Mouse (Mus musculus): ENCODE measurements at regions not wholly inside any gene's neighbourhood (a gene's known extent, or its start where the extent isn't known, plus 50 kb on each side); places are given as distances from the start of the nearest gene placed in this dataset.

DNA sequence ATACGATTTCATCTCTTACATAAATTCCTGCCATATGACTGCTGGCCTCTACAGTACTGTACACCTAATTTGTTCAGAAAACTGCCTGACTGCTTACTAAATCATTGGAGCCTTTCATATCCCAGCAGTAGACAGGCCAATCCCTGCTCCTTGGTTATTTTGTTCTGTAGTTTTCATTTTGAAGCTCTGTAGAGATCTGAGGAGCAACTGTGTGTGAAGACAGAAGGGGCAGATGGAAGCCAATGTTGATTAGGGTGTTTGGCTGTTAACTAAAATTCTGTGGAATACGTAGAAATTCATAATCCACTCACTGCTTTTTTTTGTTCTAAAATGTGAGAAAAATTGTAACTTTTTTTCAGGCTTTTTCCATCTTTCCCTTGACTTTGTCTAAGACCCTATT lies 573.1 kb downstream of the Ets1 start:
- DNase-seq (ENCODE audit: low spot score in 2 of 2) = peak; percentile 4 to 11

DNA sequence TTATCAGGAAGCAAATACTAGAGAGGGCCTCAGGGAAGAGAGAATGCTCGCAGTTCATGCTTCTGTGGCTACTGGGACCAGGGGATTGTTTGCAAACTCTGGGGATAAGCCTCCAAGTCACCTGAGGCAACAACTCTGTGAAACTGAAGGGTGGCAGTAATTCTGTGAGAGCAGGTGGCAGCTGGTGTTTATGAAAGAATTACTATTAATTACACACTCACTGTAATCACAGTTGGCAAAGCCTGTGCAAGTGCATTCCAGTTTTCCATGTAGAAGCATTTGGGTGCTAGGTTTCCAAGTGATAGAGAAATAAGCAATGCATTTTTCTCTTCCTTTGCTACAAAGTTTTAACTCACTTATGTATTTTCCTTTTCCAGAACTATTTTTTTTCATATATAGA lies 578.5 kb downstream of the Ets1 start:
- DNase-seq (ENCODE audit: low spot score in 2 of 2) = peak; percentile 7 to 14

DNA sequence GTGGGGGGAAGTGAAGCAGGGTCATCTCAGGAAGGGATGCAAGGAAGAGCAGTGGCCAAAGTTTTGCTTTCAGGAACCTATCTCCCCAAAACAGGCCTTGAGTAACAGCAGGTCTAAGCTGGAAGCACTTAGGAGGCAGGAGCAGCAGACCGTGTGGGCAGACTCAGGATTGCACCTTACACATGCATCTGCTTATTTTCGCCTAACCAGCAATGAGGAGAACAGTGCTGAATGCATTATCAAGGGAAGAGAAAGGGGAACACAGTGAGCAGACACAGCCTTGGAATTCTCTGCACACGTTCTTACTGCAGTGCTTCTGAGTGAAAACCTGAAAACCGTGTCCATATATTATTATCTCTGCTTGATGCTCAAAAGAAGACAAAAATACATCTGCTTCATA lies 585.0 kb downstream of the Ets1 start:
- no peak for DNase-seq (ENCODE audit: low spot score in 2 of 2)

DNA sequence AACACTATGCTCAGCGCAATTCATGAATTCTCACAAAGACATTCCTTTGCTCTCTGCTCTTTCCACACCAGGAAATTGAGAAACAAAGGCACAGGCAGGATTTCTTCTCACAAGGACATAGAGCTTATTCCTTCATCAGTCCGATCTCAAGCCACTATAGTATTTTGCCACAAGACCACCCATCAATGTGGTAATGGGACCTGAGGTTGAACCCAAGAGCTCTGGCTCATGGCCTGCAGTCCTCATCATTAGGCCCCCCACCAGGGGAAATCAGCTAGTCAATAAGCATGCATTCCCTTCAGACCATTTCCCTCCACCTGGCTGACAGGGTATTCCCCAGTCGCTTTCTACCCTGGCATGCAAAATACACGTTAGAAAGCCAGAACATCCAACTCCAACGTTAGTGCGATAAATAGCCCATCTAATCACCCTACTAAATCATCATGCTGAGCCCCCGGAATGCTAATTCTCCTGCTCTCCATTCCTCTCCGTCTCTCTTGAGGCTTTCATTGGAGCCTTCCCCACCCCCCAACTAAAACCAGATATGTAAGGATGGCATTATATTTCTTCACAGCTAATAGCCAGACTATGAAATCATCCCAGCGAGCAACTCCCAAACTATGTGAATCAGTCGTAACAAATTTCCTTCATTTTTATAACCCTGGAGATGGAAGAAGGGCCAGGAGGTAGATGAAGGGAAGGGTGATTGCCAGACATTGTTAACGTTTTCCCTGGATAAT lies 586.2 kb downstream of the Ets1 start:
- no peak for DNase-seq (ENCODE audit: low spot score in 2 of 2)

DNA sequence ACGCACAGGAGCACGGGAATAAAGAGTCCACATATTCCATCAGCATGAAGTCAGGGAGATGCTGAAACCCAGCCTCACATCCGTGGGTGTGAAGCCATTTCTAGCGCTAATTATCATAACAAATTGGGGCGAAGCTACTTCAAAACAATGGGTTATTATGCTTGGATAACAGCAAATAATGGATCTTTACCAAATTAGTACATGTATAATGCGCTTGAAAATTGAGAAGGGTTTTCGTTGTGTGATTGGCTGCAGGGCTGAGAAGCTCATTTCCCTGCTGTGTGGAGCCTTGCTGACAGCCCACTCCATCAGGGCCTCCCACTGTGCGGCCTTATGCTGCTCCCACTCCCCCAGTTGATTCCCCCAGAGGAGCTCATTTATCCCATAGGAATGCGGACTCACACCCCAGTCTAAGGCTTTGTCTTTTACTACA lies 597.7 kb downstream of the Ets1 start:
- DNase-seq (ENCODE audit: low spot score in 2 of 2) = no peak

DNA sequence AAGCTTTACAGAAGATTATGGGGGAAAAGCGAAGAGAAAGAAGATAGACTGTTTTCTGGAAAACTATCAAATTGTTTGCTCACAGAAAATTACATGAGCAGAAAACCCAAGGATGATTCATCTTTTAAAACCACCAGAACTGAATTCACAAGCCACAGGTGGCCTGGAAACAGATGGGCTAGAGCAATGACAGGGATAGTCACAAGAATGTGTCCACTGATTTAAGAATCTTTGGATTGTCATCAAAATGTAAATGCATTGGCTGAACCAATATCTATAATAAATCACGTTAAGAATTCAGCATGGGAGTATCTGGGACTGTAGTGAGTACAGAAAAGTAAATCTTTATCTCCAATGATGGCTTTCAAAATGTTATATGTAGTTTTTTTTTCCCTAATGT lies 602.2 kb downstream of the Ets1 start:
- no peak for DNase-seq (ENCODE audit: low spot score in 2 of 2)

DNA sequence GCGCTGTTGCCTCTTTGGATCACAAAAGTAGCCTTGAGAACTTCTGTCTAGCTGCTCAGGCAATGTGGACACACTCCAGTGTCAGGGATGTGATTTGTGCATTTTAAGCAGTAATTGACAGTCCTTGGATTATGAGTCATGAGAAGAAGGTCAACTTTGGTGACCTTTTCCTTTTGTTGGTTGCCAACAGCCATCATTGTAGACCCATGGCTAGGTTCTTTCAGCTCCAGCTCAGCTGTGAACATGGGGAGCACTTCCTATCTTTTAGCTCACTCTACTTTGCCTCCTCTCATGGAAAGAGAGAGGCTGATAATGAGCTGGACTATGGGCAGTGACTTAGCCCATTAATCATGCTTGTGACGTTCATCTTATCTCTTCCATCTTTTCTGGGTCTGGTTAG lies 602.8 kb downstream of the Ets1 start:
- DNase-seq (ENCODE audit: low spot score in 2 of 2) = no peak

DNA sequence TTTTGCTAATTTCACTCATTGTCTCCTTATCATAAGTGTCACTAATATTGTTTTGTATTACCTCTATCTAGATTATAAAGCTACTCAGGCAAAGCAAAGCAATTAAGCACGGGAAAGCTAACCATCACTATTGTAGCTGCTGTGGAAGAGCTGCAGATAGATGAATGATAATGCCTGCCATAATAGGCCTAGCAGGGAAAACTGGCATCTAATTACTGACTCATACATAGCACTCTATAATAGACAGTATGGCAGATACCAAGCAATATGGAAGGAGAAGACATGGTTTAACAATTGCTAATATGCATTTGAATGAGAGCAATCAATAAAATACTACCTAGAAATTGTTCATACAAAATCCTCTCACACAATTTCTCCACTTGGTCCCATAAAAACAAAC lies 604.5 kb downstream of the Ets1 start:
- no peak for DNase-seq (ENCODE audit: low spot score in 2 of 2)

DNA sequence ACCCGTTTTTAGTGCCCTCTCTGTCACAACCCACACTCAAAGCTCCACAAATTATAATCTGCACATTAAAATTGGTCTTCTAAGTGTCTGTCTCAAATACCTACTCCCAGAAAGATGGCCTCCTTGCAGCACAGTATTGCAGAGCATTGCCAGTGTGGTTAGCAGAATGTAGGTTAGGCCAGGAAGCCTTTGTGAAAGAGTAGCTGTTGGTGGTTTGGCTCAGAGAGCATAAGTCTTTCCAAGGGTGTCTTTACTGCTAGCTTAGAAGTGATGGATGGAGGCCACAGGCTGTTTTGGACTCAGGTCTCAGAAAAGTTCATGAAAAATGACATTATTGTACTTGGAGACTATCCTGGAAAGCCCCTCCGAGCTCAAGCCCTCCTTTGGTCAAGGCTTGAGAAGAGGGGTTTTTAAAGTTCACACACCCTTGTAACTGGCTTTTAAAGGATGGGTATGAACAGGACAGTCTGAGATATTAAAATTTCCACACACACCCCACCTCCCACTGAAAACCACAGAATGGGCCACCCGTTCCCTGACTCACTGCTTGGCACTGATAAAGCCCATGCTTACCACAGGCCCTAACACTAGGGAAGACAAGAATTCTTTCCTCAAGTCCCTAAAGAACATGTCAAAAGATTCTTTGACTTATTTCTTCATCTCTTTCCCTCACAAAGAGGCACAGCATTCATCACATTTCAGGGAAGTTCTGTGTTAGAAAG lies 605.1 kb downstream of the Ets1 start:
- no peak for DNase-seq (ENCODE audit: low spot score in 2 of 2)

DNA sequence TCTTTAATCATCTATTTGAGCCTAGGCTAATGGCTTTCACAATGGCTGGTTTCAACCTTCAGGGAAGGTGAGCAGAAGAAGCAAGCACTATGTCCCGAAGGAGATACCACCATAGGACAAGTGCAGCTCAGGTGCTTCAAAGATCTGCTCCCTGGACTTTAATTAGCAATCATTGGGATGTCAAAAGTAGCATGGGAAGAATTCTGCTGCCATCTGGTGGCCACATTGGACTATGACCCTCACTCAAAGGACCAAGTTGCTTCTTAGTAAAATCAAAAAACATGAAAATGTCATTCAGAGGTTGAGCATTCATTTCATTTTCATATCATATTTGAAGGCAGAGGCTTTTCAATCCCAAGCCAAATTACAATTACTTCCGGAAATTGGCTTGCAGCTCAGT lies 610.9 kb downstream of the Ets1 start:
- DNase-seq (ENCODE audit: low spot score in 2 of 2) = peak in 1 of 2 experiments; percentile 58

DNA sequence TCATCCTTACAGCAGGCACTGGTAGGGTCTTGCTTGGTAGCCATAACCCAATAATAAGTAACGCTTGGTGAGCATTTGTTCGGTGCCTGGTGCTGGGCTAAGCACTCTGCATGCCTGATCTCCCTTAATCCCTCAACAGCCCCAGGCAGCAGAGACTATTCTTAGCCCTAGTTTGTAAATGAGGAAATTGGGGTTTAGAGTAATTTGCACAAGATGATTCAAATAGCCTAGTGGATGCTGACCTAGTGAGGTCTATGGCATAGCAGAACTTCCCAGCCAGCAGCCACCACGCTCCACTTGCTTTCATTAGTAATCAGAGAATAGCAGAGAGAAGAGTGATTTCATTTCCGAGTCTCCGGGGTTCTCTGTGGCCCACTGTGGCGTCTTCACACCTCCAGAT lies 622.2 kb downstream of the Ets1 start:
- DNase-seq (ENCODE audit: low spot score in 2 of 2) = no peak

DNA sequence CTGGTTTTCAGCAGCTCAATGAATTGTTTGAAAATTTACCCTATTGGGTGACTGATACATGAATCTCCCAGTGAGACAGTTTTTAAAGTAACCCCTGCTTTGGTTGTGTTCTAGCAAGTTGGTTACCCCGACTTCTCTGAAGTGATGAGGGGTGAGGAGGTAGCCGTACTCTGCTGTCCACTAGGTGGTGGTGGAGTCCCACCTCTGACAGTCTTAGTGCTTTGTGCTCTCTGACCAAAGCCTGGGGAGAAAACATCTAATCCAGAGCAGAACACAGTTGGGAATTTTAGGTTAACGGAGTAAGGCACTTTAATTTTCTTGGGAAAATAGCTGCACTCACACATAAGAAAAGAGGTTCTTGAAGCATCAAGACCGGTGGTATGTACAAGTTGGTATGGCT lies 624.1 kb downstream of the Ets1 start:
- peak; percentile 32 to 69 for DNase-seq (ENCODE audit: low spot score in 2 of 2)

DNA sequence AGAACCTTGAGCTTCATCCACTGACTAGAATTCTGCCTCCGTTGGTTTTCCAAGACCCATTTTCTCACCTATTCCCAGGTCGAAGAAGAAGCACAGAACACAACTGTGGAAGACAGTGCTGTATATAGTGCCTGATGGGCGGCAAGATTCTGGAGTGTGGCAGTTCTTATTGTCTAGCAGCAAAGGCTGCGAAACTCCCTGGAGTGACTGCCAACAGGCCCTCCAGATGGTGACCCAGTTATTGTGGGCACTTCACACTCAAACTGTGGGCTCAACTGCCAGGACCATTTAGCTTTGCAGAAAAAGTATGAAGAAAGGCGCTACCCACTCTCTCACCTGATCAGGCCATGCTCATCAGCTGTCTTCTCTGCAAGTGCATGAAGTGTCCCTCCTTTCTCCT lies 653.4 kb downstream of the Ets1 start:
- DNase-seq (ENCODE audit: low spot score in 2 of 2) = no peak

DNA sequence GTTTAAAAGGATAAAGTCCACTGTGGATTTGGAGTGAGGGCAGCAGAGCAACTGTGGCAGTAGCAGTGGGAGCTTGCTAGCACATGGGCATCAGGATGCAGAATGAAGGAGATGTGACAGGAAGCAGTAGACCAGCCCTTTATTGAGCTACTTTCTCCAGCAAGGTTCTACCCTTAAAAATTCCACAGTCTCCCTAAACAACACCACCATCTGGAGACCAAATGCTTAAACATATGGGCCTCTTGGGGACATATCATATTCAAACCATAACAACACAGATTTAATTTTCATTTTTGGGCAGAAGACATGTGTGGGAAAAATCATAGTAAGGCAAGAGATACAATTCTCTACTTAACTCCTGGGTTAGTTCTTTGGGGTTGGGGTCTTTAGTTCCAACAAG lies 656.1 kb downstream of the Ets1 start:
- DNase-seq (ENCODE audit: low spot score in 2 of 2) = peak; percentile 33 to 40

DNA sequence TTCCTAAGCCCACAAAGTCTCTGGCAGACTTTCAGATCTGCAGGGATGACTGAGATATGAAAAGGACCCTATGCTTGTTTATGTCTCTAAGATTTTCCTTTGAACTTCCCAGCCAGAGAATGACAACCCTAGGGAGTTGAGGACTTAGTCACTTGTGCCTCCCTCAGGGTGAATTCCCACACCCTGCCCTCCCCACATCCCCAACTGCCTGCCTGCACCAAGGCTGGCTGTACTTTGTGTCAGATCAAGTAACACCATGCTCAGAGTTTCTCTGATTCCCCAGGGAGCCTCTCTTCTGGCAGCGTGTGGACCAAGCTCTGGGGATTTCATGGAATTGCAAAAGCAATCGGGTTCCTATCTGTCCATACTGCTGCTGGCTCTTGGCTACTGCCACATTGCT lies 659.9 kb downstream of the Ets1 start:
- DNase-seq (ENCODE audit: low spot score in 2 of 2) = no peak

DNA sequence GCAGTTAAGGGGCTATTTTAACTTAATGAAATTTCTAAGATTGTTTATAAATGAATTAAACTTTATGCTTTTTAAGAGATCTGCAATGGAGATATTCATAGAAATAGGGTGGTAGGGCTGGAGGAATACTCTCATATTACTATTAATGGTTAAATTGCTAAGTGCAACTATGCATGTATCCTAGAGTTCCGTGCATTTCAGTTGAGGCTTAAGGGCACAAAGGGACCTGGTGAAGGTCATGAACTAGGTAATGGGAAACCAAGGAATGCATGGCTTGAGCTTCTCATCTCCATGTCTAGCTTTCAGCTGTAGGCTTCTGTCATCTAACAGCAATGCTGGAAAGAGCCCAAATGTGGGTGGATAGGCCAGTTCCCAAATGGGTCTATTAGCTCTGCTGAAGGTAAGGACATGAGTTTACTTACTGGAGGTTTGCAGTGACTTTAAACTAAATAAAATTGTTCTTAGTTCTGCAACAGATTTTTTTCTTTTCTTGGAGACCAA lies 683.6 kb downstream of the Ets1 start:
- DNase-seq (ENCODE audit: low spot score in 2 of 2) = no peak

DNA sequence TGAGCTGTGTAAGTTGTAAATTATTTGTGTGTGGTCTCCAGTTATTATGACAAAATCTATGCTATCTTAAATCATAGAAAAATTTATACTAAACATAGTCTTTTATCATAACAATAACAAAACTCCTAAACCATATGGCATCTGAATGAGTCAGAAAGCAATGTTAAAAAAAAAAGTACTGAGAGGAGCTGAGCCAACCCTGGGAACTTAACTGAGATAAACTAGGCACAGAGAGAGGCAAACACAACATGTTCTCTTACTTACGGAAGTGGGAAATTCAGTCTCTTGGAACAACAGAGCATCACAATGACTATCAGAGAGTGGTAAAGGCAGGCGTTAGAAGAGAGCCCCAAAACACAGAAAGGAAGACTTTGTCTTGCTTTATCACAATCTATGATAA lies 691.7 kb downstream of the Ets1 start:
- no peak for DNase-seq (ENCODE audit: low spot score in 2 of 2)

DNA sequence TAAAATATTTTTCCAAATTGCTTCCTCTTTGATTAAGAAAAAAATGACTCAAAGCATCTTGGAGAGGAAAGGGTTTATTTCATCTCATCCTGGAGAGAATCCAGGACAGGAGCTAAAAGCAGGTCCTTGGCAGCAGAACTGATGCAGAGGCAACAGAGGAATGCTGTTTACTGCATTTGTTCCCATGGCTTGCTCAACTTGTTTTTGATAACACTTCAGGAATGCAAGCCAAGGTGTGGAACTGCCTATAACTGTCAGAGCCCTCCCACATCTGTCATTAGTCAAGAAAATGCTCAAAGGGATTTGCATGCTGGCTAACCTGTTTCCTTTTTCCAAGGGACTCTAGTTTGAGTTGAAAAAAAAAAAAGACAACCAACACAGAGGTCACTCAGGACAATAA lies 714.2 kb downstream of the Ets1 start:
- no peak for DNase-seq (ENCODE audit: low spot score in 2 of 2)

DNA sequence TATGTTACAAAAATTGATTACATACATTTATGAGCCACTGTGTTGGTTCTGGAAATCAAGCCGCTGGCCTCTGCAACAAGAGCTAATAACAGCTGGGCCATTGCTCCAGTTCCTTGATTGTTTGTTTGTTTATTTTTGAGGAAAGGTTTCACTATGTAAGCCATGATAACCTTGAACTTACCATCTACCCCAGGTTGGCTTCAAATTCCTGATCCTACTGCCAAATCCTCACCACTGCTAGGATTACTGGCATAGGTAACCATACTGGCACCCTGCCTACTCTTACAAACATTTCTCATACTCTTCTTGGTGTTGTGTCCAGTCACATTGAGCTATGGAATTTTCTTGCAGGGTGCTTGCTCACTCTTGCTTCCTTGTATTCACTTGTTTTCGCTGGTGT lies 720.6 kb downstream of the Ets1 start:
- no peak for DNase-seq (ENCODE audit: low spot score in 2 of 2)

DNA sequence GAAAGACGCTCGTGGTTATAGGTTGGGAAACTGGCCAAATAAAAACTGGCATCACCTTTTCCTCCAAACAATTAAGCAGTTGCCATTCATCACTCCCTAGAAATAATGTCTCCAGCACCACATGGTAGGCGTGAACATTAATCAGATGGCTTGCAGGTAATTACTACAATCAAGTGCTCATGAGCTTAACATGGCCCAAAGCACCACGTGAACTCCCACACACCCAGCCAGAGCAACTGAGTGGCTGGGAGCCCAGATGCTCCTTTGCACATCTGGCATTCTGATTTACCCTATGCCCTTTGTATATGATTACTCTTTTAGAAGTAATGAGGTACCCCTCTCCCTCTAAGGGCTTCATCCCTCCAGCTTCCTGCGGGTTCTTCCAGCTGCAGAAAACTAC lies 724.9 kb downstream of the Ets1 start:
- no peak for DNase-seq (ENCODE audit: low spot score in 2 of 2)

DNA sequence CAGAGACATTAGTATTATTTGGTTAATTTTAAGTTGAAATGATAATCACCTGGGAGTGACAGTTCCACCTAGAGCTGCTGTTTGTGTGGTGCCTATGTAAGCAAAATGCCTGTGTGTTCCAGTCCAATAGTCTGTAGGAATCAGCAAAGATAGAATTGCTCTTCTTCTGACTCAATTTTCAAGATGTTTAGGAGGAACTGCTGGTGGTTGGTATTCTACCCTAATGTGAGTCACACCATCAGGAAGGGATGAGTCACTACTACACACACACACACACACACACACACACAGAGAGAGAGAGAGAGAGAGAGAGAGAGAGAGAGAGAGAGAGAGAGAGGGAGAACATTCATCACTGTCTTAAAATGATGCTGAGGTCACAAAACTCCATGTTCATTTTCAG lies 753.1 kb downstream of the Ets1 start:
- DNase-seq (ENCODE audit: low spot score in 2 of 2) = no peak

DNA sequence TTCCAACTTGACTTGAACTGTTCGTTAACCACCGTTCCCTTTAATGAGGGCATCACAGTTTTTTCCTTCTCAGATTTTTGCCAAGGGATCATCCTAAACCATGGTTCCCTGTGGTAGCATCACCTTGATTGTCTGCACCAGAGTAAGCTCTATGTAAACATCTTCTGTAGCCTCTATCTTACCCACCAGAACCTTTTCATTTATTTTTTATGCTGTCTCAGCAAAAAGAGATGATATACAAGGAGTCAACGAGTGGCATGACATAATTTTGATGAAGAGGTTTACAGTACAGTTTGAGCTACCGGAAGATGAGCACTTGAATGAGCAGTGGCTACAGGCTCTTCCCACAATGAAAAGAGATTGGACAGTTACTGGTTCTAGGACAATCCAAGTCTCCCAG lies 768.7 kb downstream of the Ets1 start:
- no peak for DNase-seq (ENCODE audit: low spot score in 2 of 2)

DNA sequence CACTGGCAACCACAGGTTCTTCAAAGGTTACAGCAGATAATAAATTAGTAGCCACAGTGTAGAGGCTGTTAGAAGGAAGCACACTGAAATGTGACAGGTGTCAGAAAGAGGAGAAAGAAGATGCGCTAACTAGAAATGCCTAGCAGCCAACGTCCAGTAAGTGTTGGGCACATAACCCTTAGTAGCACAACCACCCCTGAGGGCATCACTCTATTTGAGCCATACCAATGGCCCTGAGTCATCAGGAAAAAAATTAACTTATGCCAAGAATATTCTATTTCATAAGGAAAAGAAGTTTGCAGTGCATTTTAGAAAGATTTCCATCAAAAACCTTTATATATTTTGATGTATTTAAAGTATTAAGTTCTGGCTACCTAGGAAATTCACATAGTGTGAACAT lies 771.5 kb downstream of the Ets1 start:
- DNase-seq (ENCODE audit: low spot score in 2 of 2) = no peak
